Mouse (Mus musculus): ENCODE measurements around the gene Vps37c.

GRCm38 (mm10) chr19:10676656-10677055 is 11.9 kb upstream of the Vps37c start:
- no peak for TF ChIP-seq TAL1 (IDR thresholded peaks at IDR 0.05; ENCODE audit: low read length)
- no peak for TF ChIP-seq GATA1 (IDR thresholded peaks at IDR 0.05; ENCODE audit: low read length)

Measured in erythroblast, embryonic 14.5 days (primary cell).